In the genomic region with DNA sequence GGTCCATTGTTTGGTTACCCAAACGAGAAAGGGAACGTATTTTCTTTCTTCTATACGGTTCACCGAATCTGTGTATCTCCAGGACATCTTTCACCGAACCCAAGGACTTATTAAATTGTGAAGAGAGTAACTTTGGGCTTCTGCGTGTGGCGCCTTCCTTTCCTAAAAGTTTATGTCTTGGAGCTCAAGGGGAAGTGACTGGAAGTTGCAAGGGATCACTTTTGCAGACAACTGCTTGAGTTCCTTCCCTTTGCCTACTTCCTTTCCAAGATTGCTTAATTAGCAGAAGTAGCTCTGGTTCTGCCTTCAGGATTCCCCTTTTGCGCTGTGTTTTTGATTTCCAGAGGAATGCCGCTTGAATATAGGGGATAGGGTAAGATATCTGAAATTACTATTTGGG, we compare ENCODE assay signal across 8 mouse cellular contexts. TPM values are rescaled to one million over a fixed set of nuclear protein-coding genes. Genes with fewer than 3 reads are reported as not detected.
A peak's percentile ranks its signal among the peaks of the same experiment; 100 is the strongest.
DNase-seq lines count a peak whose midpoint lies in the region; ATAC-seq and TF ChIP-seq lines count a peak whose summit lies in the region.

No protein-coding gene starts in this region.

- no peak overlapping the region for H3K27ac ChIP-seq in embryonic facial prominence, embryonic 14.5 days (replicated peaks; ENCODE audit: low read depth, low read length)
- H3K27ac ChIP-seq in hindbrain, postnatal 0 days = peak overlapping the region; percentile 77; the same call in 1 of the 2 replicates

- H3K27me3 ChIP-seq in embryonic facial prominence, embryonic 14.5 days (replicated peaks; ENCODE audit: control insufficient read depth, insufficient read depth, low read length) = no peaks in the 10 kb centered on the region
- no peaks in the 10 kb centered on the region for H3K27me3 ChIP-seq in hindbrain, postnatal 0 days (ENCODE audit: insufficient read depth, low read length)

- TF ChIP-seq CTCF in hindbrain, postnatal 0 days (IDR thresholded peaks at IDR 0.05; ENCODE audit: low read depth) = no peak

- peak; percentile 22 for DNase-seq in adrenal gland, postnatal 10 days
- no peak for DNase-seq in adrenal gland, postnatal 14 days
- DNase-seq in embryonic facial prominence, embryonic 14.5 days (ENCODE audit: low spot score) = no peak
- DNase-seq in hindbrain, postnatal 0 days (ENCODE audit: low spot score) = no peak
- peak; percentile 39 for DNase-seq in lung, postnatal 36 days
- DNase-seq in urinary bladder, postnatal 14 days (ENCODE audit: low spot score) = no peak
- DNase-seq in T-cell, adult 2 months (ENCODE audit: low spot score) = no peak
- DNase-seq in urinary bladder, adult 2 months (ENCODE audit: low spot score) = no peak

- no peaks in the 10 kb centered on the region for H3K36me3 ChIP-seq in embryonic facial prominence, embryonic 14.5 days (ENCODE audit: control insufficient read depth, insufficient read depth, low read length)
- no peaks in the 10 kb centered on the region for H3K36me3 ChIP-seq in hindbrain, postnatal 0 days (ENCODE audit: insufficient read depth, low read length)

- no peaks in the 10 kb centered on the region for H3K9me3 ChIP-seq in embryonic facial prominence, embryonic 14.5 days (ENCODE audit: control insufficient read depth, low read length)
- H3K9me3 ChIP-seq in hindbrain, postnatal 0 days (ENCODE audit: low read length) = no peaks in the 10 kb centered on the region

- H3K9ac ChIP-seq in embryonic facial prominence, embryonic 14.5 days (ENCODE audit: low read depth, low read length) = peak overlapping the region; percentile 81
- H3K9ac ChIP-seq in hindbrain, postnatal 0 days (replicated peaks; ENCODE audit: low read length) = peak overlapping the region; percentile 70

- peak overlapping the region; percentile 86 for H3K4me3 ChIP-seq in embryonic facial prominence, embryonic 14.5 days (ENCODE audit: low read depth, low read length)
- peak overlapping the region; percentile 86 for H3K4me3 ChIP-seq in hindbrain, postnatal 0 days (ENCODE audit: low read length)

- peak overlapping the region; percentile 71 for H3K4me2 ChIP-seq in embryonic facial prominence, embryonic 14.5 days (ENCODE audit: low read depth, low read length)
- peak overlapping the region; percentile 81 for H3K4me2 ChIP-seq in hindbrain, postnatal 0 days (ENCODE audit: low read depth, low read length)

- no peak for ATAC-seq in embryonic facial prominence, embryonic 14.5 days (ENCODE audit: low read depth)
- ATAC-seq in hindbrain, postnatal 0 days = no peak

- 6% methylated on average over 9 of the region's 9 CpGs for WGBS in embryonic facial prominence, embryonic 14.5 days
- WGBS in hindbrain, postnatal 0 days = 10% methylated on average over 9 of the region's 9 CpGs

- peaks cover 15% of the 10 kb centered on the region; the same call in 1 of the 2 replicates for H3K4me1 ChIP-seq in embryonic facial prominence, embryonic 14.5 days (ENCODE audit: control insufficient read depth, insufficient read depth, low read length)
- peaks cover 7% of the 10 kb centered on the region; the same call in 1 of the 2 replicates for H3K4me1 ChIP-seq in hindbrain, postnatal 0 days (ENCODE audit: insufficient read depth, low read length)

RNA-seq across cellular contexts. Expression of gene Wdfy2, which starts 0.9 kb away (rescaled TPM):
- 10 to 100 TPM; 25.5 to 29.0 TPM for total RNA-seq in adrenal gland, postnatal 10 days (2021)
- total RNA-seq in adrenal gland, postnatal 14 days (2021) = 28.4 and 28.8 TPM in 2 replicates
- polyA plus RNA-seq in embryonic facial prominence, embryonic 14.5 days (2014; fragmentation: Nextera tagmentation; extraction: Ambion mirVana) = 11.6 and 13.7 TPM in 2 replicates
- total RNA-seq in hindbrain, postnatal 0 days (2014; rRNA removed) = 16.9 and 20.6 TPM in 2 replicates
- 4.5 and 4.6 TPM in 2 replicates for polyA plus RNA-seq in hindbrain, postnatal 0 days (2015; fragmentation: Nextera tagmentation; extraction: Ambion mirVana)
- 7.5 and 9.8 TPM in 2 replicates for polyA plus RNA-seq in urinary bladder, adult 2 months (2012; rRNA removed)

Comparison
In these comparisons a context has a peak if more than half of its experiments do, and no peak if none do; other contexts are left out.
1. DNase-seq: peak in adrenal gland, postnatal 10 days (single experiment) and lung, postnatal 36 days (single experiment); none in adrenal gland, postnatal 14 days (single experiment), embryonic facial prominence, embryonic 14.5 days (single experiment), hindbrain, postnatal 0 days (single experiment), urinary bladder, postnatal 14 days (single experiment), T-cell, adult 2 months (single experiment) and urinary bladder, adult 2 months (single experiment).